Mouse (Mus musculus): ENCODE data around the gene Irx6.

The Irx6 gene

DNA sequence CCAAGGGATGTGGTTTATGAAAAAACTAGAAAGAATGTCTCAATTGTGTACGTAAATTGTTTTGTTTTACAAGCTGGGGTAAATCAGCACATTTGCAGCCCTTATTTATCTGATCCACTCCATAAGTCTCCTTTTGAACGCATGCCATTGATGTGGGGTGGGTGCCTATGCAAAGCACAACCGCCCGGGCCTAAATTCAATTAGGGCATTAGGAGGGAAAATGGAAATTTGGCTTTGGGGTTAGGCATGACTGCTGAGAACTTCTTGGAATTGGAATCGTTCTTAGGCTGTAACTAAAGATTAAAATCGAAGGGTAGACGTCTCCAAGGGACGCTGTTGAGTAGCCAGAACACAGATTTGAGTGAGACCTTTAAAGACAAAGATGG is 47.8 kb downstream of the Irx6 start:
- in situ Hi-C loops (cut with MboI, MseI) = no loop called here

GRCm38 (mm10) chr8:92723320-92723719 is 49.2 kb downstream of the Irx6 start:
- in situ Hi-C loops (cut with MboI, MseI) = no loop called here

- in situ Hi-C loops (cut with MboI, MseI) = no loop called here
Observed at GRCm38 (mm10) chr8:92723947-92724346, 49.9 kb downstream of the Irx6 start.

DNA sequence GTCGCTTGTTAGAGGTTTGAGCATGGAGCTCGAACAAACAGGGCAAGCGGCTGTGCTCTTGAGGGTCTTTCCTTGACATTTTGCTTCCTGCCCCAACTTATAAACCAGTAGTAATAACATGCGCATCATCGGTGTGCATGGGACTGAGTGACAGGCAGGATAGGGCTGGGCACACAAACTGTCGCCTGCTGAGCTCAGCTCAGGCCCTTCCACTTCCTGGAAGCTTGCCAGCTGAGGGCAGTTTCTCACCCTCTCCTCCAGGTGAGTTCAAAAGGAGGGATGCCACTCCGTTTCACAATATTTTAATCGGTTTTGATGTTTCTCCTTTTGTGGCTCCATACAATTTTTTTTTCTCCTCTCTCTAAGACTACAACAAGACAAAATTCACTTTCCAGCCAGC is 50.3 kb downstream of the Irx6 start:
- in situ Hi-C loops (cut with MboI, MseI) = no loop called here

All from regulatory T cell (primary cell).